Mouse (Mus musculus) liver, adult 10 weeks (tissue): ENCODE results near the gene Ccdc18. TPM values are rescaled to one million over a fixed set of nuclear protein-coding genes. Genes with fewer than 3 reads are reported as not detected.

Experiments used
- polyA plus RNA-seq: library from polyadenylated mRNA; stranded (reverse); fragments of 350-450 nt; fragmentation: Illumina TruSeq; extraction: RNeasy Lipid Tissue Mini Kit (QIAGEN cat#74804); gene quantifications from one replicate; pipeline ENCODE4 v1.2.3, GENCODE M21; 2014; ENCODE audit warnings: low read depth, low replicate concordance

The Ccdc18 gene
- polyA plus RNA-seq, result 0.19 TPM

DNA sequence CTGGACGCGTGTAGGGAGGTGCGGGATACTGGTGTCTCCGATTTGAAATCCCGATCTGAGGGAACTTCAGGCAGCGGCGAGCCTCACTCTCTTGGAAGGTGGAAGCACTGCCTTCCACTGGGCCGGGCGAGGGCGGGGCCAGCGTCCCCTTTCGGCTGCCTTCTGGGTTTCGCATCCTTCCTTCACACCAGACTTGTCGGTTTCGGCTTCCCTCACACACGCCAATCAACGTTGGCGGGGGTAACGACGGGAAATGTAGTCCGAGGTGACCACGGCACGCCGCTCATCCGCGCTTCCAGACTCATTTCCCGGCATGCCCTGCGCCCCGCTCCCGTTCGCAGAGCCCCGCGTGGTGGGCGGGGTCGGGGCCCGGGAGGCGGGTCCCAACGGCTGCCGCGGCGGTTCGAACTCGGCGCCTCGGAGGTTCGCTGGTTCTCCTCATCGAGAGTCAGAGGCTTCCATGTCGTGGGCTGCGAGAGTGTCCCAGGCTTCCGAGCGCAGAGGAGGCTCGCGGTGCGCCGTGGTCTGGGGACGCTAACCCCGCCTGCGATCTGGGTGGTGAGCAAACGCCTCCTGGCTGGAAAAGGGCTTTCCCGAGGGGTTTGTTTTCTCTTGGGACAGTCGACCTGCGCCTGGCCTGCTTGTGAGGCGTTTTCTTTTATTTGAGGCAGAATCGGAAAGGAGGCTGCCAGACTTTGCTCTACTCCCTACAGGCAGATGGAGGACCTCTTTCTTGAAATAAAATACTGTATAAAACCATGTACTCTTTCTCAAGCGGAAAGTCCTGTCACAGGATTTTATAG, at the start of gene Ccdc18, which contains the start of gene Tmed5:
Gene Ccdc18 (plus strand): TSS at position 435 of the 803 bp plus-strand sequence.
Gene Tmed5 (minus strand): TSS at position 180 of the 803 bp plus-strand sequence.

DNA sequence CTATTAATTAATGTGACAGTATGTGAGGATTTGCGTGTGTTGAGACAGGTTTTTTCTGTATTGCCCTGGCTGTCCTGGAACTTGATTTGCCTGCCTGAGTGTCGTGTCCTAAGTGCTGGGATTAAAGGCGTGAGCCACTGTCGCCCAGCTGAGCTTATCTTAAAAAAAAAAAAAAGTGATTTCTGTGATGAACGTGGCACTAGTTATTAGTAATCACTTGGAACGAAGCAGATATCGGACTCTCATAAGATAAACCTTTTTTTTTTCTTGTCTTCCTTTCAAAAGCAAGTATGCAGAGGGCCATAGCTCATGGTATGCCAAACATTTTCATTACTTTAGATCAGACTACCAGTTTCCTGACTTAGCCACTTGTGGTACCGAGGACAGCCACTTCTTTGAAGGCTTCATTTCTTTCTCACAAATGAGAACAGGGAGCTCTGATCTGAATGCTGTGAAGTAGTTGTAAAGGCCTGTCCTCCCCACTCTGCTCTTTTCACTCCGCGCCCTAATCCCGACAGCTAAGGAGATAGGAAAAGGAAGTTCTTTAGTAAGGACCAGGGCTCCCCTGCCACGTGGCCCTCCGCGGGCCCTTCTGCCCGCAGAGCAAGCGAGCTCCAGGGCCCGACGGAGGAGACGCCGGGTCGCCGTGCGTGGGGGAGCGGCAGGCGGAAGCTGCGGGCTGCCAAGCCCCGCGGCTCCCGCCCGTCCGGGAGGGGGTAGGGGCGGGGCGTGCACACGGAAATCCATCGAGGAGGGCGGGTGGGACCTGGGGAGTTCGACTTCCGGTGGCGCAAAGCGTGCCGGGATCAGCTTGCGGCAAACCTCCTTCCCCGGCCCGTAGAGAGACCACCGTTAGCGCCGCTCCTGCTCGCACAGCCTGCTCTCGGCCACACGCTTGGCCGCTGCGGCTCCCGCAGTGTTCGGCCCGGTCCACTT, 135.7 kb downstream of the Ccdc18 start, which contains the start of gene Dr1:
Gene Dr1 (plus strand): TSS at position 771 of the 936 bp plus-strand sequence.

Other genes with a start within 250 kb of the Ccdc18 start
- gene Rpl5, start 232.4 kb upstream of the Ccdc18 start, polyA plus RNA-seq, result 235 TPM
- 30.3 TPM for gene Fam69a, start 145.8 kb upstream of the Ccdc18 start, polyA plus RNA-seq
- 14.3 TPM for gene Mtf2, start 67.2 kb upstream of the Ccdc18 start, polyA plus RNA-seq
- gene Tmed5, start 255 bp upstream of the Ccdc18 start, polyA plus RNA-seq, result 148 TPM
- 44.4 TPM for gene Dr1, start 136.0 kb downstream of the Ccdc18 start, polyA plus RNA-seq
- gene Pigg, start 179.7 kb downstream of the Ccdc18 start, polyA plus RNA-seq, result 10.3 TPM
- gene Gm42517, start 235.0 kb downstream of the Ccdc18 start, polyA plus RNA-seq, result not detected